Mouse (Mus musculus): Measurements from ENCODE around the gene Dock6.
"Not testable (repeated sequence)": the region's sequence is repeated elsewhere in the genome, so short reads cannot be mapped to it uniquely, and the experiment has no call there.

Dock6 gene

GRCm38 (mm10) chr9:21808561-21808960 lies 43.9 kb downstream of the Dock6 start:
- DNase-seq (ENCODE audit: low read depth, low spot score), result no peak

- DNase-seq (ENCODE audit: low read depth, low spot score), result no peak
These were observed 45.5 kb downstream of the Dock6 start for GRCm38 (mm10) chr9:21806976-21807375.

- no peak for DNase-seq (ENCODE audit: low read depth, low spot score)
These were observed 46.1 kb downstream of the Dock6 start for GRCm38 (mm10) chr9:21806363-21806762.

- DNase-seq (ENCODE audit: low read depth, low spot score), result peak; percentile 70
These were observed 48.3 kb downstream of the Dock6 start for GRCm38 (mm10) chr9:21803986-21804644.

GRCm38 (mm10) chr9:21801591-21801990 lies 50.8 kb downstream of the Dock6 start:
- no peak for DNase-seq (ENCODE audit: low read depth, low spot score)

GRCm38 (mm10) chr9:21801121-21801520 lies 51.3 kb downstream of the Dock6 start:
- DNase-seq (ENCODE audit: low read depth, low spot score), result no peak

- no peak for DNase-seq (ENCODE audit: low read depth, low spot score)
These were observed 53.5 kb downstream of the Dock6 start for GRCm38 (mm10) chr9:21799010-21799350.

GRCm38 (mm10) chr9:21798345-21799009 lies 54.0 kb downstream of the Dock6 start, which contains the start of gene Kank2:
Gene Kank2, minus strand, starts transcription at chr9:21798744.
- peak; percentile 76 for DNase-seq (ENCODE audit: low read depth, low spot score)

- peak; percentile 61 for DNase-seq (ENCODE audit: low read depth, low spot score)
These were observed 54.5 kb downstream of the Dock6 start for GRCm38 (mm10) chr9:21797921-21798344.

- DNase-seq (ENCODE audit: low read depth, low spot score), result no peak
These were observed 55.5 kb downstream of the Dock6 start for GRCm38 (mm10) chr9:21796919-21797318.

- no peak for DNase-seq (ENCODE audit: low read depth, low spot score)
These were observed 56.2 kb downstream of the Dock6 start for GRCm38 (mm10) chr9:21796259-21796658.

GRCm38 (mm10) chr9:21795579-21795978 lies 56.9 kb downstream of the Dock6 start:
- no peak for DNase-seq (ENCODE audit: low read depth, low spot score)

GRCm38 (mm10) chr9:21794925-21795324 lies 57.5 kb downstream of the Dock6 start:
- no peak for DNase-seq (ENCODE audit: low read depth, low spot score)

GRCm38 (mm10) chr9:21794344-21794834 lies 58.0 kb downstream of the Dock6 start:
- DNase-seq (ENCODE audit: low read depth, low spot score), result no peak

- DNase-seq (ENCODE audit: low read depth, low spot score), result not testable (repeated sequence)
These were observed 58.9 kb downstream of the Dock6 start for GRCm38 (mm10) chr9:21793507-21793906.

- DNase-seq (ENCODE audit: low read depth, low spot score), result no peak
These were observed 59.8 kb downstream of the Dock6 start for GRCm38 (mm10) chr9:21792644-21793043.

GRCm38 (mm10) chr9:21791861-21792260 lies 60.6 kb downstream of the Dock6 start:
- DNase-seq (ENCODE audit: low read depth, low spot score), result no peak

- no peak for DNase-seq (ENCODE audit: low read depth, low spot score)
These were observed 64.2 kb downstream of the Dock6 start for GRCm38 (mm10) chr9:21788234-21788633.

GRCm38 (mm10) chr9:21787654-21788053 lies 64.8 kb downstream of the Dock6 start:
- no peak for DNase-seq (ENCODE audit: low read depth, low spot score)

GRCm38 (mm10) chr9:21786906-21787305 lies 65.5 kb downstream of the Dock6 start:
- peak; percentile 51 for DNase-seq (ENCODE audit: low read depth, low spot score)

GRCm38 (mm10) chr9:21786309-21786708 lies 66.1 kb downstream of the Dock6 start:
- not testable (repeated sequence) for DNase-seq (ENCODE audit: low read depth, low spot score)

GRCm38 (mm10) chr9:21784517-21785307 lies 67.7 kb downstream of the Dock6 start:
- DNase-seq (ENCODE audit: low read depth, low spot score), result no peak
